Mouse (Mus musculus) myocyte (in vitro differentiated cells): ENCODE results near the gene Gpr61.

ENCODE experiments used
- CEBPB ChIP-seq: IDR thresholded peaks from 2 replicates; pipeline ENCODE4 v1.6.1; 2011; ENCODE audit warnings: mild to moderate bottlenecking, moderate library complexity; ENCODE audit not compliant: poor library complexity, insufficient read depth, severe bottlenecking
- MAX ChIP-seq: IDR thresholded peaks from one replicate; pipeline ENCODE4 v1.6.1; 2011; ENCODE audit warnings: low read depth, mild to moderate bottlenecking, control low read depth
- MYOG ChIP-seq, 3 experiments: IDR thresholded peaks; one replicate each; pipeline ENCODE4 v1.6.1; 2011; ENCODE audit warnings: control low read depth in 2 of 3, low read depth in 2 of 3, mild to moderate bottlenecking in 2 of 3; ENCODE audit not compliant: insufficient read length in 2 of 3, control insufficient read depth in 1 of 3, insufficient read depth in 1 of 3
- POLR2A ChIP-seq: IDR thresholded peaks from one replicate; pipeline ENCODE4 v1.6.1; 2011; ENCODE audit warnings: low read depth, mild to moderate bottlenecking, control low read depth, moderate library complexity; ENCODE audit not compliant: insufficient read length
- POLR2AphosphoS2 ChIP-seq: IDR thresholded peaks from one replicate; pipeline ENCODE4 v1.6.1; 2011; ENCODE audit warnings: low read depth, control low read depth; ENCODE audit not compliant: insufficient read length
- SRF ChIP-seq: IDR thresholded peaks from one replicate; pipeline ENCODE4 v1.6.1; 2011; ENCODE audit warnings: low read depth; ENCODE audit not compliant: control insufficient read depth, insufficient read length
- TCF12 ChIP-seq: IDR thresholded peaks from one replicate; pipeline ENCODE4 v1.6.1; 2011; ENCODE audit warnings: mild to moderate bottlenecking, control low read depth; ENCODE audit not compliant: poor library complexity, insufficient read depth, severe bottlenecking
- USF1 ChIP-seq: IDR thresholded peaks from one replicate; pipeline ENCODE4 v1.6.1; 2011; ENCODE audit warnings: low read depth, mild to moderate bottlenecking, control low read depth, moderate library complexity

DNA sequence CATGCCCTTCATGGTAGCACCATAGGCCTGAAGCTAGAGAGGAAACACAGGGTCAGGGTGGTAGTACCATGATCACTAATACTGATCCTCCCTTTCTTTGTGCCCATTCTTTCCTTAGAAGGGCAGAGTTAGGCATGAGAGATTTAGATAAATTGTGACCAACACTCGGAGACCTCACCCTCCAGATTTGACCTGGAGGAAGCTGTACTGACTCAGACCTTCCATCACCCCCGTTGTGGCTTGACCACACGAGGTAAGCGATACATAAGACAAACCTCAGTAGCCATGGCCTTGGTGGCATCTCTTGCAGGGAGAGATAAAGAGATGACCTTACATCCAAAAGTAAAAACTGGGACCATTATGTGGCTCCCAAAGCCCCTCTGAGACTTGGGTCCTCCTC is 40.6 kb upstream of the Gpr61 start:
- TF ChIP-seq MAX (no peak), POLR2A (no peak), TCF12 (no peak), SRF (no peak), CEBPB (no peak), POLR2AphosphoS2 (no peak), USF1 (no peak), MYOG (IDR thresholded peaks at IDR 0.05; ENCODE audit: control insufficient read depth in 1 of 3, insufficient read depth in 1 of 3, insufficient read length in 2 of 3, low read depth in 2 of 3) (no peak)
